19 mouse cellular contexts compared by ENCODE assay signal in the genomic region with DNA sequence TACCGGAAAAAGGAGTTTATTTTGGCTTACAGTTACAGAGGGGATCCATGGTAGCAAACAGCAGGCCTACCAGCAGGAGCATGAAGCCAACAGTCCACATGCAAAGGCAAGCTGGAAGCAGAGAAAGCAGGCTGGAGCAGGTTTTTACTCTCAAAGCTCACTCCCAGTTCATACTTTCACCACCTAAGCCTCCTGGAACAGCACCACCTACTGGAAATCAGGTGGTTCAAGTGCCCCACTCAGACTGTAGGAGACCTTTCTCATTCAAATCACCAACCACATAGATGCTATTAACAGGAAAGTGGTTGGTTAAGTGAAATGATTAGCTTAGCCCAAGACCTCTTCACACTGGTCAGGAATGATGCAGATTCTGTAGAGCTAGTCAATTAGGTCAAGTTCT.
DNase-seq lines count a peak whose midpoint lies in the region; ATAC-seq and TF ChIP-seq lines count a peak whose summit lies in the region.
"Had no signal": no experiment of that assay in that cellular context is flagged by ENCODE, and none has a peak within 500 bp of the region (broad histone marks: within the 10 kb centered on the region; RNA-seq: fewer than 3 reads in every experiment).

No protein-coding gene starts in this region.

- no peaks in the 10 kb centered on the region for H3K27me3 ChIP-seq in embryonic facial prominence, embryonic 11.5 days (ENCODE audit: control insufficient read depth, insufficient read depth, low read length)
- no peaks in the 10 kb centered on the region for H3K27me3 ChIP-seq in embryonic facial prominence, embryonic 10.5 days (replicated peaks; ENCODE audit: low read depth, poor library complexity, severe bottlenecking)
- H3K27me3 ChIP-seq in kidney, postnatal 0 days (ENCODE audit: insufficient read depth, low read length): no peaks in the 10 kb centered on the region
- H3K27me3 ChIP-seq in kidney, embryonic 16.5 days (ENCODE audit: insufficient read depth, low read length): no peaks in the 10 kb centered on the region
- H3K27me3 ChIP-seq: embryonic facial prominence, embryonic 13.5 days; limb, embryonic 13.5 days; midbrain, embryonic 13.5 days had no signal

- peak; percentile 21 for DNase-seq in embryonic facial prominence, embryonic 11.5 days (ENCODE audit: low spot score)
- DNase-seq in embryonic facial prominence, embryonic 10.5 days (ENCODE audit: low spot score): no peak
- DNase-seq in kidney, postnatal 0 days (ENCODE audit: low spot score): no peak
- DNase-seq in 3T3-L1 (ENCODE audit: low read depth, low spot score): peak; percentile 46
- peak; percentile 79 for DNase-seq in ZHBTc4 (ENCODE audit: low read depth, low spot score)
- DNase-seq in urinary bladder, postnatal 10 days (ENCODE audit: low spot score): no peak
- no peak for DNase-seq in right cerebral cortex, postnatal 4 days
- DNase-seq: adrenal gland, postnatal 14 days; cerebellum, adult 9-11 months; heart, adult 11 months; kidney, adult 9 months; thymus, adult 18-20 months had no signal

- no peak overlapping the region for H3K4me3 ChIP-seq in embryonic facial prominence, embryonic 11.5 days (ENCODE audit: low read depth, low read length)
- no peak overlapping the region for H3K4me3 ChIP-seq in embryonic facial prominence, embryonic 10.5 days
- H3K4me3 ChIP-seq in kidney, postnatal 0 days (replicated peaks; ENCODE audit: low read depth, low read length): no peak overlapping the region
- H3K4me3 ChIP-seq in kidney, embryonic 16.5 days (ENCODE audit: low read length): no peak overlapping the region
- H3K4me3 ChIP-seq: embryonic facial prominence, embryonic 13.5 days; forebrain, embryonic 10.5 days; limb, embryonic 13.5 days; midbrain, embryonic 13.5 days had no signal

- H3K27ac ChIP-seq in embryonic facial prominence, embryonic 11.5 days (replicated peaks; ENCODE audit: low read depth, low read length): no peak overlapping the region
- H3K27ac ChIP-seq in embryonic facial prominence, embryonic 10.5 days (replicated peaks): no peak overlapping the region
- no peak overlapping the region for H3K27ac ChIP-seq in kidney, postnatal 0 days
- H3K27ac ChIP-seq in kidney, embryonic 16.5 days (ENCODE audit: low read length): no peak overlapping the region
- H3K27ac ChIP-seq: embryonic facial prominence, embryonic 13.5 days; forebrain, embryonic 10.5 days; limb, embryonic 13.5 days; macrophage; midbrain, embryonic 13.5 days had no signal

- H3K36me3 ChIP-seq in embryonic facial prominence, embryonic 11.5 days (replicated peaks; ENCODE audit: control insufficient read depth, insufficient read depth, low read depth, low read length): no peaks in the 10 kb centered on the region
- H3K36me3 ChIP-seq in embryonic facial prominence, embryonic 10.5 days (replicated peaks): no peaks in the 10 kb centered on the region
- H3K36me3 ChIP-seq in kidney, postnatal 0 days (ENCODE audit: insufficient read depth, low read length): no peaks in the 10 kb centered on the region
- no peaks in the 10 kb centered on the region for H3K36me3 ChIP-seq in kidney, embryonic 16.5 days (ENCODE audit: insufficient read depth, low read length)
- H3K36me3 ChIP-seq: embryonic facial prominence, embryonic 13.5 days; forebrain, embryonic 10.5 days; limb, embryonic 13.5 days; midbrain, embryonic 13.5 days had no signal

- no peak overlapping the region for H3K9ac ChIP-seq in embryonic facial prominence, embryonic 11.5 days (replicated peaks; ENCODE audit: low read length)
- no peak overlapping the region for H3K9ac ChIP-seq in kidney, postnatal 0 days (ENCODE audit: low read depth, low read length)
- H3K9ac ChIP-seq in kidney, embryonic 16.5 days (replicated peaks; ENCODE audit: low read length): no peak overlapping the region
- H3K9ac ChIP-seq: embryonic facial prominence, embryonic 13.5 days; limb, embryonic 13.5 days; midbrain, embryonic 13.5 days had no signal

- ATAC-seq in embryonic facial prominence, embryonic 11.5 days (replicated peaks; ENCODE audit: insufficient number of reproducible peaks, low FRiP score, low TSS enrichment, low read depth): no peak
- ATAC-seq in kidney, postnatal 0 days (replicated peaks; ENCODE audit: low FRiP score, low read depth): no peak
- ATAC-seq in kidney, embryonic 16.5 days (ENCODE audit: low FRiP score, low TSS enrichment): no peak
- ATAC-seq: hindbrain, embryonic 16.5 days; midbrain, embryonic 13.5 days had no signal

- H3K4me2 ChIP-seq in embryonic facial prominence, embryonic 11.5 days (ENCODE audit: low read depth, low read length): no peak overlapping the region
- no peak overlapping the region for H3K4me2 ChIP-seq in kidney, postnatal 0 days (ENCODE audit: low read length)
- H3K4me2 ChIP-seq in kidney, embryonic 16.5 days (replicated peaks; ENCODE audit: low read depth, low read length): no peak overlapping the region
- H3K4me2 ChIP-seq: embryonic facial prominence, embryonic 13.5 days; limb, embryonic 13.5 days; midbrain, embryonic 13.5 days had no signal

- H3K9me3 ChIP-seq in embryonic facial prominence, embryonic 11.5 days (replicated peaks; ENCODE audit: control insufficient read depth, low read length): no peaks in the 10 kb centered on the region
- H3K9me3 ChIP-seq in embryonic facial prominence, embryonic 10.5 days: no peaks in the 10 kb centered on the region
- no peaks in the 10 kb centered on the region for H3K9me3 ChIP-seq in kidney, postnatal 0 days (replicated peaks; ENCODE audit: low read length)
- peaks cover 7% of the 10 kb centered on the region; the same call in 1 of the 2 replicates for H3K9me3 ChIP-seq in kidney, embryonic 16.5 days (ENCODE audit: low read length)
- H3K9me3 ChIP-seq: embryonic facial prominence, embryonic 13.5 days; forebrain, embryonic 10.5 days; limb, embryonic 13.5 days; midbrain, embryonic 13.5 days had no signal

- peak; percentile 30; the same call in 1 of the 2 replicates for TF ChIP-seq CTCF in kidney, postnatal 0 days (IDR thresholded peaks at IDR 0.05; ENCODE audit: low read depth)

- H3K4me1 ChIP-seq in embryonic facial prominence, embryonic 11.5 days (ENCODE audit: control insufficient read depth, insufficient read depth, low read length): no peaks in the 10 kb centered on the region
- H3K4me1 ChIP-seq in embryonic facial prominence, embryonic 10.5 days: no peaks in the 10 kb centered on the region
- H3K4me1 ChIP-seq in kidney, postnatal 0 days (replicated peaks; ENCODE audit: insufficient read depth, low read length): no peaks in the 10 kb centered on the region
- 0 out of 2 replicates have a peak, but pooled peaks cover 13% of the 10 kb centered on the region for H3K4me1 ChIP-seq in kidney, embryonic 16.5 days (ENCODE audit: insufficient read depth, low read length)
- H3K4me1 ChIP-seq: embryonic facial prominence, embryonic 13.5 days; limb, embryonic 13.5 days had no signal

- WGBS in embryonic facial prominence, embryonic 11.5 days: 85% methylated on average over 1 of the region's 1 CpGs
- WGBS in embryonic facial prominence, embryonic 10.5 days: 88% methylated on average over 1 of the region's 1 CpGs
- WGBS in kidney, postnatal 0 days: 92% methylated on average over 1 of the region's 1 CpGs
- 74% methylated on average over 1 of the region's 1 CpGs for WGBS in kidney, embryonic 16.5 days

Comparison
In these comparisons a context has a peak if more than half of its experiments do, and no peak if none do; other contexts are left out.
1. DNase-seq: peak in embryonic facial prominence, embryonic 11.5 days (single experiment), 3T3-L1 (single experiment) and ZHBTc4 (single experiment); none in embryonic facial prominence, embryonic 10.5 days (single experiment), kidney, postnatal 0 days (single experiment), urinary bladder, postnatal 10 days (single experiment) and right cerebral cortex, postnatal 4 days (single experiment).